Mouse (Mus musculus): ENCODE results near the gene Copb2.

The Copb2 gene

DNA sequence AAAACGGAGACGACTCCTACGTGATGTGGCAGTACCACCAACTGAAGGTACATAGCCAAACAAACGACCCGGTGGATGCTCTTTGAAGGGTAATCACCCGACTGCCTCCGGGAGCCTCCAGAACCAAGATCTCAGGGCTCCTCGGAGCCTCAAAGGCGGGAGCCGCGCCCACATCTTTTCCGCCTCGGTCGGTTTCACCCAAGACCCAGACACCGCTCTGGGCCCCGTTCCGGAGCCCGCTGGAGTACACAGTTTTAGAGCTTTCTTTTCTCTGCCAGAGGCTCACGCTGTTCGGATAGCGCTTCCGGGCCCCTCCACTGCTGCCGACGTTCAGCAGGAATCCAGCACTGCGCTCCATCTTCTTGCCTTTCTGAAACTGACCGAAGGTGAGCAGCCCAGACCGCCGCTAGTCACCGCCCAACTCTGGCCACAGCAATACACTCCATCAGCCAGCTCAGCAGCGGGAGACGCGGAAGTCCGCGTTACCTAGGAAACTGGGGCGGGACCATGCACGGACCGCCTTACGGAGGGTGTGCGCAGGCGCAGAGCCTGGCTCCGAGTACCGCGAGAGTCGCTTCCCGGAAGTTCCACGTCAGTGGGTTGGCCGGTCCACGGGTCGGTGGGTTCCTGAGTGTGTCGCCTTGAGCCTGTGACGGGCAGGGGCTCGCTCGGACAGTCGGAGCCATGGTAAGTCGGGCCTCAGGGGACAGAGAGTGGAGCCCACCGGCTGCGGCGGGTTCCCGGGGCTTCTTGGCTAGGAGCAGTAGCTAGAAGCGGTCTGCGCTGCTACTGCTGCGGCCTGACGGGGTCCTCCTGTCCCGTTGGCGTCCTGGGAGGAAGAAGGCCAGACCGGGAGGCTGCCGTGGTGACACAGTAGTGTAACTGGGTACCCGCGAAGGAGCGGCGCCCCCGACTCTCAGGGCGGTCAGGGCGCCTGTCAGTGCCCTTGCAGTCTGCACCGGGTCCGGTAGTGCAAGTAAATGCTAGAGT lies at the start of gene Copb2:
TSS of gene Copb2 (plus strand) at position 585 of the 990 bp plus-strand sequence.
- DNase-seq (ENCODE audit: low spot score in 2 of 2) = peak; percentile 99 to 100

DNA sequence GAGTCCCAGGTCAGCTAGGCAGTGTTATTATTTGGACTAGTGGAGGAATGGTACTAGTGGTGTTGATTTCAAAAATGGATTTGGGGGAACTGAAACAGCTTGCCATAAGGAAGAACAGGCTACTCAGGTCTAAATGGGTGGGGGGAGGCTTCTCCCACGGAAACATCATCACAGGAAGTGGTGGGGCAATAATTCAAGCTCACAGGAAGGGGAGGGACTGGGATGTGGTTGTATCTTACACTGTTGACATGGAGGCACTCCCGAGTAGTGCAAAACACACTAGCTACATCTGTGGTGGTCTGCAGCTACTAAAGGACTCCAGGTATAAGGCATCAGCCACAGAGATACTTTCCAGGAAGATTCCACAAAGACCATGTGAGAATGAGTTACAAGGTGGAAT lies 39.6 kb upstream of the Copb2 start:
- no peak for DNase-seq (ENCODE audit: low spot score in 2 of 2)

DNA sequence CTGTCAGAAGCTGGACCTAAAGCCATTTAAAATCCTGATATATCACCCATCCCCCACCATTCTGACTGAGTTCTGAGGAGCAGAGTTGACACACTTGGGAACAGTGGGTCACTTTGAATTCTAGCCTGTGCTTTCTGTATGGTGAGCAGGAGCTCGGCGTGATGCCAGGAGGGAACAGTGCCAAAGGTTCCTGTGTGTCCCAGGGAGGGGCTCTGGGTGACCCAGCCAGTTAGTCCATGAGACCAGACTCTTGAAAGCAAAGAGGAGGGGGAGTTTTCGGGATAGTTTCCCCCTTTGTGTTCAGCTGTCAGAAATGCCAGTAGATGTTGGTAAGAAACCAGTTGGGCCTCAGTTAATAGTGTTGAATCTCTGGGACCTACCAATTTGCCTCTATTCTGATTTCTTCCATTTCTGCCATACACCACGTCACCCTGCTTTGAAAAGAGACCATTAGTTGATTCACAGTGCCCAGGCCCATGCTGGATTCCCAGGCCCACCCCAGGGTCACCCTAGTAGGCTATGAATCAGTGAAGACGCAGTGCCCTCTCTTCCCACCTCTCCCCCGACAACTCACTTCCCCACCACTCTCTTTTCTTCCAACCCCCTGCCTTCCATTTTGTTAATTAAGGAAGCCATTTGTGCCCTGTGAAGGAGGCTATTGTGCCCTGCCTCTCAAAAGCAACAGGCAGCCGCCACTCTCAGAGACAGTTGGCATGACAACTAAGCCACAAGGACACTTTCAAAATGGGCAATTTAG lies 38.6 kb upstream of the Copb2 start:
- DNase-seq (ENCODE audit: low spot score in 2 of 2) = no peak

DNA sequence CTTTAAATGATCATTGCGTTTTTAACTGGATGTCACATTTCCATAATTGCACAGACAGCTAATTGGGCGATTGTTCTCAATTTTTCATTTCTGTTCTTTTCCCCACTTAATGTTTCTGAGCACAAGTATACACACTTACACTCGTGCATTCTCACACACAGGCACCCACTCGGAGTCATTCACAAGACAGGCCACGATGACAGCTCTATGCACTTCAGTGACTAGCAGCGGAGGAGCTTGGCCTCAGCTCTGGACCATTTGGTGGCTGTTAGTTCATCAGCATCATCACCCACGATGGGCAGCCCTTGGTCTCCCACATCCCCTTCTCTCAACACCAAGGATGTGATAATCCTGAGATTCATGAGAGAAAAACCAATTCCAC lies 38.0 kb upstream of the Copb2 start:
- no peak for DNase-seq (ENCODE audit: low spot score in 2 of 2)

DNA sequence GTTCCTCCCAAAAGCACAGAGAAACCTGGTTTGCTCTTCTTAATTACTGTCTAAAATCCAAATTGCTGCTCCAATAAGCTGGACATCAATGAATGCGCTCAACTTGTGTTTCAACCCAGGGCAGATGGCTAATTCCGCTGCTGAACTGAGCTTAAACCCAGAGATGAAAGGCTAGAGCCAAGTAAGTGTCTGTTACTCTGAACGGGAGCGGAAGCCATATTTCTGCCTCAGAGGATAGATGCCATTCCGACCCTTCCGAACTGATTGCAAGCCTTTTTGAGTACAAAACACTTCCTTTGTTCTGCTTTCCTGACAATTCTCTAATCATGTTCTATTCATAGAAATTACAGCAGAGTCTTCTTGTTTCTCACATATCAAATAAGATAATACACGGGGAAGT lies 36.3 kb upstream of the Copb2 start:
- no peak for DNase-seq (ENCODE audit: low spot score in 2 of 2)

DNA sequence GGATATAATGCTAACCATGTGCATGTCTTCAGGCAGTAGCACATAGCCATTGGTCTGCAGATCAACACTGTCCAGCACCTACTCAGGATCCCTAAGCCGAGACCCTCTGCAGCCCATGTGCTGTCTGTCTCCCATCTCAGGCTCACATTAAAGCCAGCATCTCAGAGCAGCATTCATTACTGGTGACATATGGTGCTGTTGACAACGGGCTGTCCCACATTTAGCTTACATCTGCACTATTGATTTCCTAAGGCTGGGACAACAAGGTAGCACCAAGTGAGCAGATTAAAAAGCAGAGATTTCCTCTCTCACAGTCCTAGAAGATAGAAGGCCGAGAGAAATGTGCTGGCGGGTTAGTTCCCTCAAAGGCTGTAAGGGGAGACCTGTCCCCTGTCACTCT lies 33.7 kb upstream of the Copb2 start:
- DNase-seq (ENCODE audit: low spot score in 2 of 2) = no peak

DNA sequence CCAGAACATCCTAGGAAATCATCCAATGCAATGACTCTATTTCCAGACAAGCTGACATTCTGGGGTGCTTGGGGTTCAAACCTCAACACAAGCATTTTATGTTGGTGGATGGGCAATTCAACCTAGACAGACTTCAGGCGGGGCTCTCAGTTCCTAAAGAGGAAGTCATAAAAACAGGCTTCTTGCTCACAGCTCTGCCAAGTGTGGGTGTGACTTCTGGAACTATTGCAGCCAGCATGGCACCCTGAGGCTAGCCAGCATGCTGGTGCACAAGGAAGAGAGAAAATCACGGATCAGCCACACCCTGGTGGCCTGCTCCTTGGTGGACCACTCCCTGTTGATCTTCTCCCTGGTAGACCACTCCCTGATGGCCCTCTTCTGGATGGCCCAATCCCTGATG lies 32.5 kb upstream of the Copb2 start:
- no peak for DNase-seq (ENCODE audit: low spot score in 2 of 2)

DNA sequence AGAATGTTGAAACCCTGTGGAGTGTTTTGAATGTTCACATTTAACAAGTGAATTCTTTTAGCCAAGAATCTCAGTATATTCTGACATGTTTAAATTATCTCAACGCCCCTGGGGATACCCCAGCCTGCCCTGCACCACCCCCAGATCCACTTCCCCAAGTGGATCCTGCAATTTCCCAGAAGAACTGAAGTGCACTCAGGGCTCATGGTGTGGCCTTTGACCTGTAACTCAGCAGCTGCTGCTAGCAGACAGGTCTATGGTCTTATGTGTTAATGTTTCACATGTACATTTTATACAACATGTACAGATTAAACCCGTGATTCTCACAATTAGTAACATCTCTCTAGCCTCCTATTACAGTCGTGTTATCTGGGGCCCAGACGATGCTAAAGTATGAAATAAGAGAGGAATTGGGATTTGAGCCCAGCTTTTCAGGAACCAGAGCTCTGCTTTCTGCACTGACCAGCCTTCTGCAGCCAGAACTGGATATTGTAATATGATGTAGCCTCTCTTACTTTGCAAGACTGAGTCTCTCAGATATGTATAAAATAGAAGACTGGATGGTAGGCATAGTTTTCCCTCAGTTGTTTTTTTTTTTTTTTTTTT lies 28.7 kb upstream of the Copb2 start:
- no peak for DNase-seq (ENCODE audit: low spot score in 2 of 2)

DNA sequence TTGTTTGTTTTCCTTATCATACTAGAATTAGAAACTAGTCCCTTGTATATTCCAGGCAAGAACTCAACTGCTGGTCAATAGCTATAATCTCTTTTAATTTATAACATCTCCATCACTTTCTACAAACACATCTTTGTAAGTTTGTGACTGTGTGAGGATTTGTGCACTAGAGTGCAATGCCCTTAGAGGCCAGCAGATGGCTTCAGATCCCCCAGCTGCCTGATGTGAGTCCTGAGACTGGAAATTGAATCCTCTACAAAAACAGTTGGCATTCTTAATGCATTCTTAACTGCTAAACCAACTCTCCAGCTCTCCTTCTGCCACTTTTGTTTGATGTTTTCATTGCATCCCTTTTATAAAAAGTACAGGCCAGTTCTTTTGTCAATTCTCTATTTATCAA lies 27.8 kb upstream of the Copb2 start:
- no peak for DNase-seq (ENCODE audit: low spot score in 2 of 2)

DNA sequence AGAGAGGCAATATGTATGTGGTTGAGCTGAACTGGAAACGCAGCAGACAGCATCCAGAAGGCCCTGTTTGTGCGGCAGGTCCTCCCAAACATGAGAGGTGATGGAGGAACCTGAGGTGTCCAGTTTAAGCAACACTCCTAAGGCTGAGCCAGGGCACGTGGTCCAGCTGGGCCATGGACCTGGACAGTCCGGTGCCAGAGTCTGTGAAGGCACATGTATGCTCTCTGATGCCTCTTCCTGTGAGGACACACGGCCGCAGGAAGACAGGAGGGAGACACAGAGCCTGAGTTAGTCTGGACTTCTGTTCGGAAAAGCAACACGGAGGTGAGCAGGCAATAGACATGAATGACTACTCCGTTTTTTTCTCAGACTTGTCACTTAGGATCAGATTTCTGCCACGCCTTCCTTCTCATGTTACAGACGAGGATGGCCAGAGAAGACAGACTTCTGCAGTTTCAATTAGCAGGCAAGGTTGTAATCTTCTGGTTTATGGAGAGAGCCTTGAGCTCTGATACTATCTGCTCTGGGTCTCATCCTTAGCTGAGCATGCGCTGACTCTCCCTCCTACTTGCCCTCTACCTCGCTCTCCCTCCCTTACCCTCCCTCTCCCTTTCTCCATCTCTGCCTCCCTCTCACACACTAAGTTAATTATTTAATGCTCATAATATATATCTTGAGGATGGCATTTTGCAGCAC lies 25.4 kb upstream of the Copb2 start:
- DNase-seq (ENCODE audit: low spot score in 2 of 2) = peak in 1 of 2 experiments; percentile 1

DNA sequence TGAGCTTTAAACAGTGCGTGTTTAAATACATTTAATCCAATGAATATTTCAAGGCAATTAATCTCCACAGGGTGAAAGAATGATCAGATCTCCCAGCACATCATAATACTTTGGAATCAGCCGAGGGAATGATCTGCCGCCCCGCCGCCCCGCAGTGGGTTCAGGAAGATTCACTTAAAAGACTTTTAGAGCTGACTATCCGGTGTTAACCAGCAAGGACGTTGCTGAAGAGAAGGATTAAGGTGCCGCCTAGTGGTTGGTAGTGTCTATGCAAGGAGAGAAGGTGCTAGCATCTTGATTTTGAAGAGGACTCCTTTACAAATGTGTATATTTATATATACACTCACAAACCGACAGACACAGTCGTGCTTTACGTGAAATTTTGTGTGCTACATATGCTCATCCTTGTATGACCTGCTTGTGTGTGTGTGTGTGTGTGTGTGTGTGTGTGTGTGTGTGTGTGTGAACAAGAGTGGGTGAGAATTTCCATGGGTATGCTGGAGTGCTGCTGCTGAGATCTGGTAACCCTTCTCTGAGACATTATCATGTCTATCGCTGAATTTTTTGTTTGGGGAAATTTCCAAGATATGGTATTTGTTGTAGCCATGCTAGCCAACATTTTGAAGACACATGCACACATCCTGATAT lies 24.7 kb upstream of the Copb2 start:
- DNase-seq (ENCODE audit: low spot score in 2 of 2) = peak; percentile 50 to 61

DNA sequence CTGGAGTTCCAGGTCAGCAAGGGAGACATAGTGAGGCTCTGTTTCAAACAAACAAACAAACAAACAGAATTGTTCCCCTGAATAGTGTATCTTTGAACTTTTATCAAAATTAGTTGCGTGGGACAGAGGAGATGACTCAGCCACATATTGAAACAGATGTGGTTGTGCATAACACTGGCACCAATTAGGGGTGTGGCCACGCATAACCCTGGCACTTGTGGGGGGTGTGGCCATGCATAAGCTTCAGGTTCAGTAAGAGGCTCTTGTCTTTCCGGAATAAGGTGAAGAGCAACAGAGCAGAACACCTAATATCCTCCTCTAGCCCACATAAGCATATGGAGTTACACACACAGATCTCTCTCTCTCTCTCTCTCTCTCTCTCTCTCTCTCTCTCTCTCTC lies 19.5 kb upstream of the Copb2 start:
- no peak for DNase-seq (ENCODE audit: low spot score in 2 of 2)

DNA sequence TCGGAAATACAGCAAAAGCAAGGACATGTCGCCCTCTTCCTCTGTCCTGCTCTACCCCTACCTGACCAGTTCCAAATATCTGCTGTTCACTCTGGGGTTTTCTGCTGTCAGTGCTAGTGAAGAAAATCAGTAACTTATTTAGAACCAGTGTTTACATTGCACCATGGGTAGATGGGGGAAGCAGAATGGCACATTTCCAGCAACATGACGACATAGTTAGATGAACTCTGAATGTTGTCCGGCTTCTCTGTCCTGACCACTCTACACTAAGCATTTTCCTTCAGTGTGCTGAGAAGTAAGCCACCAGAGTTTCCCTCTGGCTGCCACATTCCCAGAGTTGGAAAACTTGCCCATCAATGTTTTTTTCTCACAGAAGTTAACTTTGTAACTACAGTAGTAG lies 20.3 kb downstream of the Copb2 start:
- DNase-seq (ENCODE audit: low spot score in 2 of 2) = no peak

DNA sequence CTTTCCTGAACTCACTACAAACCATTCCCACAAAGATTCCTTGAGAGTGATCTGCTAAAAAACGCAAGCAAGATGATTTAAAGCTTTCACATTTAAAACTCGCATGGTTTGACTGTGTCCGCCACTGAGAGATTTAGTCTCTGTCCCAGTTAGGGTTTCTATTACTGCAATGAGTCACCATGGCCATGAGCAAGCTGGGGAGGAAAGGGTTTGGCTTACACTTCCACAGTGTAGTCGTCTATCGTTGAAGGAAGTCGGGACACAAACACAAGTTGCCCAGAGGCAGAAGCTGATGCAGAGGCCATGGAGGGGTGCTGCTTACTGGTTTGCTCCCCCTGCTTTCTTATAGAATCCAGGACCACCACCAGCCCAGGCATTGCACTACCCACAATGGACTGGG lies 36.6 kb downstream of the Copb2 start:
- no peak for DNase-seq (ENCODE audit: low spot score in 2 of 2)

DNA sequence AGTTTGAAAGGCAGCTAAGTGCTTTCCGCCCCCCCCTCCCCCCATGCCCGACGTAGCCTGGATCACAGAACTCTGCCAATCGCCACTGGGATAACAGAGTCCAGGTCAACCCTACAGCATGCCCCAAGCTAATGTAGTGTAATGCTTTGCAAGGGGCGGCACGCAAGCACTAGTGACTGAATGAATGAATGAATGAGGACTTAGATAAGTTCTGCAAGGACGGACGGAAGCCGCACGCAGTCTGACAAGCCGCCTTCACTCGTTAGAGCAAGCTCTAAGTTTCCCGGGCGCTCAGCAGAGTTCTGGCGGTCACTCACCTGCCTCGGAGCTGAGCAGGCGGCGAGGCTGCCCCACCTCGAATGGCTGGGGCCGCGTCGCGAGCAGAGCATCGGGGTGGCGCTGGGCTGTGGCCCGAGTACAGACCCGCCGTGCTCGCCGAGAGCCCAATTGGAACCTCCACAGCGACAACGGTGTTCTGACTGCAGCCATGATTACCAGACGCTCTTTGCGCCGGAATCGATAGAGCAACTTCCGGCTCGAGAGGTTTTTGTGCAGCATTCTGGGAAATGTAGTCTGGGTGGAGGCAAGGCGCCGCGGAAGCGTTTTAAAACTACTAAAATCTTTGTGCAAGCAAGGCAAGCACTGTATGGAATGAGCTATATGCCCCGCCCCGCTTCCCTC lies 37.8 kb downstream of the Copb2 start, which contains the start of gene Mrps22:
TSS of gene Mrps22 (minus strand) at position 505 of the 681 bp plus-strand sequence.
- peak; percentile 67 to 81 for DNase-seq (ENCODE audit: low spot score in 2 of 2)

DNA sequence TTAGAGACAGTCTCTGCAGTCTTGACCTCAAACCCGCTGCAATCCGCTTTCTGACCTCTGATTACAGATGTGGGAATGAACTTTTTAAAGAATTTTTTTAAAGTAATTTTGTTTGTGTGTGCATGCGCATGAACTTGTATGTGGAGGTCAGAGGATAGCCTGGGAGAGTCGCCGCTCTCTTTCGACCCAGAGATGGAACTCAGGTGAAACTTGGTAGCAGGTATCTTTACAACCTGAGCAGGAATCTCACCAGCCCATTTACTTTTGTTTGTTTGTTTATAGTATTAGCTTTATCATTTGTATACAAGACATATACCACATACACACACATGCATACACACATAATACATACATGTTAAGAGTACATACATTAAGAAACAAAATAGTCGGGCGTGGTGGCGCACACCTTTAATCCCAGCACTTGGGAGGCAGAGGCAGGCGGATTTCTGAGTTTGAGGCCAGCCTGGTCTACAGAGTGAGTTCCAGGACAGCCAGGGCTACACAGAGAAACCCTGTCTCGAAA lies 38.4 kb downstream of the Copb2 start:
- no peak for DNase-seq (ENCODE audit: low spot score in 2 of 2)

DNA sequence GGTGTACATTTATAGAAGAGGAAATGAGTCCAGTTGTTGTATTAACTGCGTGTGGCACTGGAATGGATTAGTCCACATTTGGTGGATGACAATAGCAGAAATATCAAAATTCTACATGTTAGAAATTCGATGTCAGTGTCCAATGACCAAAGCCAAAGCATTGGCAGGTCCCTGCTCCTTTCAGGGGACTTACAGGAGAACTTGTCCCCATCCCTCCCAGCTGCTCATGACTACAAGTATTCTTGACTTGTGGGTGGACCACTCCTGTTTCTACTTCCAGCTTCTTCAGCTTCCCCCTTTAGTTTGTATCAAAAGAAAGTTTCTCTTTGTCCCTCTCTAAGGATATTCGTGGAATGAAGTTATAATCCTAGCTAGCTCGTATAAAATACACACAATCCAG lies 41.4 kb downstream of the Copb2 start:
- DNase-seq (ENCODE audit: low spot score in 2 of 2) = no peak

DNA sequence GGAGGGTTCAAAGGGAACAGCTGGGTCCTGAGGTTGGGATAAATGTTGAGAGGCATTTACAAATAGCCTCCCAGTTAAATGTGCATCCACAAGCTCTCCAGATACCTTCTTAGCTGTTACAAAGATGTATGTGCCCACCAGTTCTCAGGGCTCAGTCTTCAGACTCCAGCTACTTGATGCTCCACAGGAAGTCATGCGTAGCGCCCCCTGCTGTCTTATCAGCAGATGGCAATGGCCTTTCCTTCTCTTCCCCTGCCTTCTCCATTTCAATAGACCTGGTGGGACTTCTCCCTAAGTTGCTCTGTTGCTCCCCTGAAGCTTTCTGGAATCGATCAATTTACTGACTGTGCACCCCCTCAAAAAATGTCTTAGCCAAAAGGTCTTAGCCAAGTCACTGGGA lies 65.0 kb downstream of the Copb2 start:
- DNase-seq (ENCODE audit: low spot score in 2 of 2) = no peak

DNA sequence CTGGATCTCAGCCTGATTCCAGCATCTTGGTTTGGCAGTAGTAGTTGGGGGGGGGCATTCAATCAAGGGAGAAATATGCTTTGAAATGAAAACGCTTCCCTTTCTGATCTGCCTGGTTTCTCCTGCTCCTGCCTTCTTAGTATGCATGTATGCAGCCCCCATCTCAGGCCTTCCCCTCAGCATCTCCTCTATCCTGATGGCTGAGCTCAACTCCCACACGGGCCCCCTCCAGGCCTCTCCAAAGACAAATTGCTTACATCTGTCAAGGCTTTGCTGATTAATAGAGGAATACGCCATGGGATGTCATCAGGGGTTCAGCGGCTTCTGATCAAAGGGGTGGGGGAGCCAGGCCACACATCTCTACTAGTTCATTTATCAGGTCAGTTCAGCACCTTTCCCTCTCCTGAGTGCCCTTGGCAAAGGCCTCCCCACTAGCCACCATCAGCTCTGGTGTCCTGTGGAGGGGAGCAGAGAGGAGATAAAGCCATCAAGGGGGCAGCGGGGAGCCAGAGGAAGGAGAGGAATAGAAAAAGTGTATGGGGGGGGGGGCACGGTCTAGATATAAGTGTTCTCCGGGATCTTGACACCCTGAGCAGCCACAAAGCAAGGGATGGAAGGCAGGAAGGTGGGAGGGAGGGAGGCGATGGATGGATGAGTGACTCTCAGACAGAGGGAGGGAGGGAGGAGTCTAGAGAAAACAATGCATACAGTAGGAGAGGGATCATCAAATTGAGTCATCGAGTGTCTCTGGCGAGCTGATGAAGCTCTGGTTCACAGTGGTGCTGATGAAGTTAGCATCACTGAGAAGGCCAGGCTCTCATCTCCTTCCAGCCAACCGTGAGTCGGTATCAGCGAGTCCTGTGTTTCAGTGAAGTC lies 70.0 kb downstream of the Copb2 start:
- no peak for DNase-seq (ENCODE audit: low spot score in 2 of 2)
